Mouse (Mus musculus) CH12F3 (cell line): Measurements from ENCODE around the gene Lhx5.

ENCODE experiments used
- in situ Hi-C: fragments of 300-500 bp; cut with MboI; formaldehyde crosslinking; loops from 2 replicates; pipeline ENCODE4 v1.14.3; 2020; ENCODE audit warnings: low sequenced_read_pairs

Gene Lhx5

GRCm38 (mm10) chr5:120459133-120459532, 27.6 kb downstream of the Lhx5 start:
- in situ Hi-C loops, result loop anchor here (25.0 kb wide), 1 partner anchor 1697 kb away; no protein-coding TSS in a partner anchor

GRCm38 (mm10) chr5:120461902-120462301, 30.4 kb downstream of the Lhx5 start:
- in situ Hi-C loops, result loop anchor here (25.0 kb wide), 1 partner anchor 1700 kb away; no protein-coding TSS in a partner anchor

GRCm38 (mm10) chr5:120464321-120464720, 32.8 kb downstream of the Lhx5 start:
- in situ Hi-C loops, result loop anchor here (25.0 kb wide), 1 partner anchor 1702 kb away; no protein-coding TSS in a partner anchor

GRCm38 (mm10) chr5:120465062-120465461, 33.6 kb downstream of the Lhx5 start:
- in situ Hi-C loops, result loop anchor here (25.0 kb wide), 1 partner anchor 1703 kb away; no protein-coding TSS in a partner anchor

- in situ Hi-C loops, result loop anchor here (25.0 kb wide), 1 partner anchor 1704 kb away; no protein-coding TSS in a partner anchor
Measured at GRCm38 (mm10) chr5:120465860-120466259, 34.4 kb downstream of the Lhx5 start.

- in situ Hi-C loops, result loop anchor here (25.0 kb wide), 1 partner anchor 1705 kb away; no protein-coding TSS in a partner anchor
Measured at GRCm38 (mm10) chr5:120467026-120467425, 35.5 kb downstream of the Lhx5 start.

- in situ Hi-C loops, result loop anchor here (25.0 kb wide), 1 partner anchor 1706 kb away; no protein-coding TSS in a partner anchor
Measured at GRCm38 (mm10) chr5:120468336-120468735, 36.8 kb downstream of the Lhx5 start.

GRCm38 (mm10) chr5:120468830-120469229, 37.3 kb downstream of the Lhx5 start:
- in situ Hi-C loops, result loop anchor here (25.0 kb wide), 1 partner anchor 1707 kb away; no protein-coding TSS in a partner anchor

GRCm38 (mm10) chr5:120471538-120471937, 40.0 kb downstream of the Lhx5 start:
- in situ Hi-C loops, result loop anchor here (25.0 kb wide), 1 partner anchor 1709 kb away; no protein-coding TSS in a partner anchor

- in situ Hi-C loops, result loop anchor here (25.0 kb wide), 1 partner anchor 1710 kb away; no protein-coding TSS in a partner anchor
Measured at GRCm38 (mm10) chr5:120472770-120473169, 41.3 kb downstream of the Lhx5 start, which contains the start of gene Sdsl. Gene Sdsl (minus strand): TSS chr5:120472810.

- in situ Hi-C loops, result loop anchor here (25.0 kb wide), 1 partner anchor 1711 kb away; no protein-coding TSS in a partner anchor
Measured at GRCm38 (mm10) chr5:120473361-120473760, 41.9 kb downstream of the Lhx5 start.

GRCm38 (mm10) chr5:120475861-120476260, 44.4 kb downstream of the Lhx5 start:
- in situ Hi-C loops, result no loop called here

- in situ Hi-C loops, result no loop called here
Measured at GRCm38 (mm10) chr5:120476296-120476695, 44.8 kb downstream of the Lhx5 start, which contains the start of gene Sds. Gene Sds (plus strand): TSS chr5:120476526.

GRCm38 (mm10) chr5:120477993-120478392, 46.5 kb downstream of the Lhx5 start:
- in situ Hi-C loops, result no loop called here

- in situ Hi-C loops, result no loop called here
Measured at GRCm38 (mm10) chr5:120479538-120479937, 48.0 kb downstream of the Lhx5 start.

GRCm38 (mm10) chr5:120481205-120481604, 49.7 kb downstream of the Lhx5 start:
- in situ Hi-C loops, result no loop called here

- in situ Hi-C loops, result no loop called here
Measured at GRCm38 (mm10) chr5:120483399-120483798, 51.9 kb downstream of the Lhx5 start.

- in situ Hi-C loops, result no loop called here
Measured at GRCm38 (mm10) chr5:120487844-120488243, 56.3 kb downstream of the Lhx5 start.

- in situ Hi-C loops, result no loop called here
Measured at GRCm38 (mm10) chr5:120490679-120491192, 59.2 kb downstream of the Lhx5 start.
